Mouse (Mus musculus) hindbrain, postnatal 0 days (tissue): ENCODE results near the gene Sgcb. TPM values are rescaled to one million over a fixed set of nuclear protein-coding genes. Genes with fewer than 3 reads are reported as not detected.

Source experiments
- ATAC-seq: fragments of 200-750 bp; cut with Nextera tagmentation; 2 replicates; pipeline ENCODE4 v1.8.0; 2017; ENCODE audit warnings: mild to moderate bottlenecking, moderate TSS enrichment, moderate library complexity
- DNase-seq: peaks from one replicate; pipeline ENCODE4 v3.0.0-alpha.2; 2015; ENCODE audit warnings: low spot score
- H3K27ac ChIP-seq: fragments of 300-500 bp; sonication (generic); 2 replicates; pipeline ENCODE4 v1.5.1; 2014; ENCODE audit warnings: mild to moderate bottlenecking
- H3K27me3 ChIP-seq: fragments of 300-500 bp; sonication (generic); 2 replicates; pipeline ENCODE4 v1.6.1; 2014; ENCODE audit warnings: low read length, mixed read lengths; ENCODE audit not compliant: insufficient read depth
- H3K36me3 ChIP-seq: fragments of 300-500 bp; sonication (generic); 2 replicates; pipeline ENCODE4 v1.6.1; 2014; ENCODE audit warnings: low read length, mixed read lengths; ENCODE audit not compliant: insufficient read depth
- H3K4me1 ChIP-seq: fragments of 300-500 bp; sonication (generic); 2 replicates; pipeline ENCODE4 v1.6.1; 2014; ENCODE audit warnings: antibody characterized with exemption, low read length, mixed read lengths; ENCODE audit not compliant: insufficient read depth
- H3K4me2 ChIP-seq: fragments of 300-500 bp; sonication (generic); 2 replicates; pipeline ENCODE4 v1.6.1; 2014; ENCODE audit warnings: low read depth, mild to moderate bottlenecking, low read length, moderate library complexity, mixed read lengths
- H3K4me3 ChIP-seq: fragments of 300-500 bp; sonication (generic); 2 replicates; pipeline ENCODE4 v1.5.1; 2014; ENCODE audit warnings: low read length
- H3K9ac ChIP-seq: fragments of 300-500 bp; sonication (generic); replicated peaks from 2 replicates; pipeline ENCODE4 v1.6.1; 2014; ENCODE audit warnings: mild to moderate bottlenecking, low read length, moderate library complexity, mixed read lengths
- H3K9me3 ChIP-seq: fragments of 300-500 bp; sonication (generic); 2 replicates; pipeline ENCODE4 v1.6.1; 2016; ENCODE audit warnings: low read length, mixed read lengths
- CTCF ChIP-seq: IDR thresholded peaks from 2 replicates; pipeline ENCODE4 v1.5.1; 2016; ENCODE audit warnings: antibody characterized with exemption, control low read depth, low read depth
- WGBS: fragments of 180-500 bp; shearing (Covaris S2); extraction: QIAGEN DNeasy Blood & Tissue Kit; methylation state at CpG from one replicate; pipeline ENCODE4 v1.1.7; 2014; 5-methylcytosine and 5-hydroxymethylcytosine counted together
- polyA plus RNA-seq: library from polyadenylated mRNA; unstranded; fragments of >200 nt; fragmentation: Nextera tagmentation; extraction: Ambion mirVana; gene quantifications from 2 replicates; pipeline ENCODE4 v1.2.1, GENCODE M21; 2015
- total RNA-seq: library from RNA; depleted of rRNA; stranded (reverse); fragments of >200 nt; gene quantifications from 2 replicates; pipeline ENCODE4 v1.2.3, GENCODE M21; 2014

Sgcb gene
- total and polyA plus RNA-seq, 2 experiments from 2014 or later = 19.2 to 54.5 TPM

DNA sequence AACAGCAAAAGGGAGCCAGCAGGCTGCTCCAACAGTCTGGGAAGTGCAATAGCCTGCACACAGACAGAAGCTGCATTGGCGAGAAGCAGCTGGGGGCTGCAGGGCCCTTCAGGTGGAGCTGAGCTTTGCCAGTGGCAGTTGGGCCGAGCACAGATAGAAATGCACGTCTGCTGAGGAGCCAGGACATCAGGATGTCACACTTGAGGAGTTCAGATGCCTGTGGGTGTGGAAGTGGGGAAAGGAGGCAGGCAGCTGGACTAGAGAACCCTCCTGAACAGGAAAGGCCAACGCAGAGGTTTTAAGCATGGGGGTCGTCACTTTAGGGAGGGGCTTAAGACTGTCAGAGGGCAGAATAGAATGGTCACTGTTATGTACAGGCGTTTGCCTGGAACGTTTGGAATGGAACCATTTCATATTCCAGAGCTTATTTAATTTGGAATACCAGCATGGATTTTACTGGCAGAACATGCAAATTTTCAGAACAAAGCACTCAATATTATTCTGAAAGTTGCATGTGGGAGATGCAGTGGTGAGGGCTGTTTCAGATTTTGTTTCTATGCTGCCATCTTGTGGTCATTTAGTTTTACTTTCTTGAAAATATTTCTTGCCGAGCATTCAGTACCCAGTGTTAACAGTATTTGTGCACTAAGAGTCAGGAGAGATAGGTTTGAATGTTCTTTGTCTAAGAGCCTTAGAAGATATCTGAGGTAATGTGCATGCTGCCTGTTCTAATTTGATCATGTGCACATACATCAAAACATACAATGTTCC is 10.1 kb downstream of the Sgcb start:
- Histone ChIP-seq H3K9me3 (peaks cover 3% of the 10 kb centered on the region; the same call in 1 of the 2 replicates), H3K36me3 (peaks cover 28% of the 10 kb centered on the region), H3K27ac (0 out of 2 replicates have a peak overlapping the region, but pooled peaks have one; percentile 21), H3K27me3 (no peaks in the 10 kb centered on the region), H3K4me3 (no peak overlapping the region), H3K4me1 (no peaks in the 10 kb centered on the region), H3K9ac (0 out of 2 replicates have a peak overlapping the region, but pooled peaks have one; percentile 2), H3K4me2 (no peak overlapping the region)
- ATAC-seq (peak; percentile 81), DNase-seq (peak; percentile 89)
- 37% methylated on average over 8 of the region's 8 CpGs for WGBS
- TF ChIP-seq CTCF = peak; percentile 71

DNA sequence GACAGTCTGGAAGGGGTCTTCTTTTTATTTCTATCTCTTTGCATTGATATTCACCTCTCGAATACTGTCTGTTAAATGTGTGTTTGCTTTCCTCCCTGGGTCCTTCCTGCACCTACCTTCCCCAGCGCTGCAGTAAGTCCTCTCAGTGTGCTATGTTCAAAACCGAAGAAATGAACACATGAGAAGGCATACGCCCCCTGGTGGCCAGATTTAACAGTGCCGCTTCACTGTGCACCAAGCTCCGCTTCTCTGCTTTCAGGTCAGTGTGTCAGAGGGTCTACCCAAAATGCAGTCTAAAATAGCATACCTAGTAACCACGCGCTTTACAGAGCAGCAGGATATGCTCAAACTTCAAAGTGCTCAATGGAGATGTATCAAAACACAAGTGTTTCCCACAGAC is 14.4 kb downstream of the Sgcb start:
- ATAC-seq (0 out of 2 replicates have a peak, but pooled peaks have one; percentile 24), DNase-seq (peak; percentile 89)
- Histone ChIP-seq H3K36me3 (peaks cover 19% of the 10 kb centered on the region), H3K4me2 (no peak overlapping the region), H3K4me1 (no peaks in the 10 kb centered on the region), H3K27ac (no peak overlapping the region), H3K27me3 (no peaks in the 10 kb centered on the region), H3K9me3 (peaks cover 3% of the 10 kb centered on the region; the same call in 1 of the 2 replicates), H3K9ac (no peak overlapping the region), H3K4me3 (no peak overlapping the region)
- 54% methylated on average over 8 of the region's 8 CpGs for whole genome bisulfite sequencing
- TF ChIP-seq CTCF = peak; percentile 91

DNA sequence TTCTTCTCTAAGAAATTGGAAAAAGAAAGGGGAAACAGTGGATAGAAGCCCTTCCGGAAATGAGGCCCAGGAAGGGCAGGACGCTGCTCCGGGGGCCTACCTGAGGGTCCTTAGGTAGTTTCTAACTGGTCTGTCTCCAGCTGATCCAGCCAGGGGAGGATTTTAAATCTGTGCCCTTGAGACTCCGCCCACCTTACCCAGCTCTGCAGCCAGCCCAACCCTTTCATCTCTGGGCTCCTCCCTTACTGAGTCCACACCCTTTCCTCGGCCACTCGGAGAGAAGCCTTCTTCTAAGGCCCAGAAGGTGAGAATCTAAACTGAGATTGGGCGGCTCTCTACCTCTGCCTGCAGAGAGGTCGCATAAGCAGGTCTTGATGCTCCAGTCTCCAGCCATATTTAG is 15.3 kb downstream of the Sgcb start, which contains the start of gene Lrrc66:
Gene Lrrc66, minus strand, starts transcription at position 236 of the 400 bp plus-strand sequence.
- 81% methylated on average over 8 of the region's 8 CpGs for WGBS
- TF ChIP-seq CTCF = no peak
- Histone ChIP-seq H3K9me3 (peaks cover 3% of the 10 kb centered on the region; the same call in 1 of the 2 replicates), H3K27ac (no peak within 1 kb of the TSS), H3K27me3 (no peaks in the 10 kb centered on the region), H3K4me2 (no peak within 1 kb of the TSS), H3K4me3 (no peak within 1 kb of the TSS), H3K9ac (no peak within 1 kb of the TSS), H3K36me3 (peaks cover 19% of the 10 kb centered on the region), H3K4me1 (no peaks in the 10 kb centered on the region)
- DNase-seq (no peak), ATAC-seq (no peak)

DNA sequence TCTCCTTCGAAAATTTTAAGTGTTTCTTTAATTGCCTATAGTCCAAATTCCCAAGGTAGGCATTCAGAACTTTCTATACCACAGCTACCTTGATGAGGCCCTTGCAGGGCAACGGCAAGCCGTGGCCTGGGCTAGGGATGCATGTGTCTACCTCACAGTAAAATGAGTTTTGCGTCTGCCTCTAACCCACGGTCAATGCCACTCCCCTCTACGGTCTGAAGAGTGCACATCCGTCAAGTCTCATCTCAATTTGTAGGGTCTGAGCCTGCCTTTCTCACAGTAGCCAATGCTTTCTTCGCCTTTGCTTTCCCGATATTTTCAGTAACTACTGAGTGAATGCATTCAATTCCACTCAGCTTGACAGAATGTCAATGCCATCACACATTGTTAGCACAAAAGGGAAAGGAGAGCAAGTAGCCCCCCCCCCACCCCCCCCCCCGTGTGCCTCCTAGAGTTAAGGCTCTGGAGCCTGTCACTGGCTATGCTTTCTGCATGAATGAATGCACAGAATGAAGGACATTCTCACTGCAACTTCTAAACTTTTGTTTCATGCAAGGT is 16.5 kb downstream of the Sgcb start:
- 28% methylated on average over 10 of the region's 10 CpGs for WGBS
- ATAC-seq (no peak), DNase-seq (no peak)
- no peaks in the 10 kb centered on the region for H3K27me3 ChIP-seq
- no peak overlapping the region for H3K9ac ChIP-seq
- no peaks in the 10 kb centered on the region for H3K4me1 ChIP-seq
- H3K4me2 ChIP-seq = no peak overlapping the region
- H3K36me3 ChIP-seq = peaks cover 19% of the 10 kb centered on the region
- no peak for TF ChIP-seq CTCF
- no peak overlapping the region for H3K4me3 ChIP-seq
- H3K9me3 ChIP-seq = peaks cover 3% of the 10 kb centered on the region; the same call in 1 of the 2 replicates
- H3K27ac ChIP-seq = no peak overlapping the region

DNA sequence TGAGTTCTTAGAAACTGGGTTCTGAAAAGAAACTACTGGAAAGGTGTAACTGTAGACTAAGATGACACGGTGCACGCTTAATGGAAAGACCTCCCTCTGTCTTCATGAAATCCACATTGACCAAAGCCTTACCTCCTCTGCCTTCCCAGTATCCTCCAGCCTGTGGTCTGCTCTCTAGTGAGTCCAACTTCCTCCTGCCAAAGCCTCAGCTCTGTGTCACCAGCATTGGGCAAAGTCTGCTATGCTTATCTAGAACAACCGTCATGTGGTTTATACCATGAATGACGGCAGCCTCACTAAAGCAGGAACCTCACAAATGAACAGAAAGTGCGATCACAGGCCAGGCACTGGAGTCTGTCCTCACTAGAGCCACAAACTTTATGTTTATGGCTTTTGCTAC is 17.4 kb downstream of the Sgcb start:
- Histone ChIP-seq H3K36me3 (peaks cover 13% of the 10 kb centered on the region), H3K9me3 (peaks cover 3% of the 10 kb centered on the region; the same call in 1 of the 2 replicates), H3K27me3 (no peaks in the 10 kb centered on the region), H3K4me2 (no peak overlapping the region), H3K4me1 (no peaks in the 10 kb centered on the region), H3K27ac (no peak overlapping the region), H3K4me3 (no peak overlapping the region), H3K9ac (no peak overlapping the region)
- TF ChIP-seq CTCF = no peak
- ATAC-seq (no peak), DNase-seq (no peak)
- WGBS = 82% methylated on average over 5 of the region's 5 CpGs

DNA sequence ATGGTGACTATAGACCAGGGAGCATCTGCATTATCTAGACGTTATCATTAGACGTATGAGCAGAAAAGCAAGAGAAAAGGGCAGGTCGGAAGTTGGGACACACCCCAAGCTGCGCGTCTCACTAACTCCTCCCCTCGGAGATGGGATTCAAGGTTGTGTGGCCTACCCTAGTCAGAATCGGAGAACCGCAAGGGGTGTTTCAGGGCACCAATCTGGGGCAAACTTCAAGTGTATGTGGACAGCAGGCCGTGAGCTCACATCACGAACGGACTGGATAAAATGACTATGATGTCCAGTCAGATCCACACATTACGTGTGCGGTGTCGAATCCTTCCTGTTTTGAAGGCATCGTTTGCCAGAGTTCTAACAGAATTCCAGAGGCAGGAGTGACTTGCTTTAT is 19.6 kb downstream of the Sgcb start:
- Histone ChIP-seq H3K4me1 (no peaks in the 10 kb centered on the region), H3K9ac (no peak overlapping the region), H3K4me3 (no peak overlapping the region), H3K4me2 (no peak overlapping the region), H3K27ac (no peak overlapping the region), H3K27me3 (no peaks in the 10 kb centered on the region), H3K9me3 (no peaks in the 10 kb centered on the region), H3K36me3 (no peaks in the 10 kb centered on the region)
- no peak for TF ChIP-seq CTCF
- no peak for ATAC-seq
- WGBS = 82% methylated on average over 15 of the region's 15 CpGs
- no peak for DNase-seq
